Mouse (Mus musculus) kidney, embryonic 16.5 days (tissue): ENCODE results near the gene Crb1. TPM values are rescaled to one million over a fixed set of nuclear protein-coding genes. Genes with fewer than 3 reads are reported as not detected.
A peak's percentile ranks its signal among the peaks of the same experiment; 100 is the strongest.

Source experiments
- ATAC-seq: fragments of 200-750 bp; cut with Nextera tagmentation; 2 replicates; pipeline ENCODE4 v1.8.0; 2017; ENCODE audit warnings: moderate TSS enrichment; ENCODE audit not compliant: low FRiP score, low TSS enrichment
- H3K27ac ChIP-seq: fragments of 300-500 bp; sonication (generic); 2 replicates; pipeline ENCODE4 v1.5.1; 2014; ENCODE audit warnings: low read length
- H3K27me3 ChIP-seq: fragments of 300-500 bp; sonication (generic); 2 replicates; pipeline ENCODE4 v1.6.1; 2014; ENCODE audit warnings: low read length, control low read depth, mixed read lengths; ENCODE audit not compliant: insufficient read depth
- H3K36me3 ChIP-seq: fragments of 300-500 bp; sonication (generic); 2 replicates; pipeline ENCODE4 v1.6.1; 2014; ENCODE audit warnings: low read length, control low read depth, mixed read lengths; ENCODE audit not compliant: insufficient read depth
- H3K4me1 ChIP-seq: fragments of 300-500 bp; sonication (generic); 2 replicates; pipeline ENCODE4 v1.6.1; 2014; ENCODE audit warnings: low read length, control low read depth, mixed read lengths; ENCODE audit not compliant: insufficient read depth
- H3K4me2 ChIP-seq: fragments of 300-500 bp; sonication (generic); replicated peaks from 2 replicates; pipeline ENCODE4 v1.6.1; 2014; ENCODE audit warnings: low read depth, low read length
- H3K4me3 ChIP-seq: fragments of 300-500 bp; sonication (generic); 2 replicates; pipeline ENCODE4 v1.5.1; 2014; ENCODE audit warnings: mild to moderate bottlenecking, low read length
- H3K9ac ChIP-seq: fragments of 300-500 bp; sonication (generic); replicated peaks from 2 replicates; pipeline ENCODE4 v1.6.1; 2014; ENCODE audit warnings: low read length
- H3K9me3 ChIP-seq: fragments of 300-500 bp; sonication (generic); 2 replicates; pipeline ENCODE4 v1.6.1; 2016; ENCODE audit warnings: low read length, control low read depth
- WGBS: fragments of 180-500 bp; shearing (Covaris S2); extraction: QIAGEN DNeasy Blood & Tissue Kit; methylation state at CpG from one replicate; pipeline ENCODE4 v1.1.7; 2014; 5-methylcytosine and 5-hydroxymethylcytosine counted together
- polyA plus RNA-seq: library from polyadenylated mRNA; unstranded; fragments of >200 nt; fragmentation: Nextera tagmentation; extraction: Ambion mirVana; gene quantifications from 2 replicates; pipeline ENCODE4 v1.2.1, GENCODE M21; 2015

Crb1 gene
- polyA plus RNA-seq, 1 experiment from 2014 or later, result 0.20 TPM

DNA sequence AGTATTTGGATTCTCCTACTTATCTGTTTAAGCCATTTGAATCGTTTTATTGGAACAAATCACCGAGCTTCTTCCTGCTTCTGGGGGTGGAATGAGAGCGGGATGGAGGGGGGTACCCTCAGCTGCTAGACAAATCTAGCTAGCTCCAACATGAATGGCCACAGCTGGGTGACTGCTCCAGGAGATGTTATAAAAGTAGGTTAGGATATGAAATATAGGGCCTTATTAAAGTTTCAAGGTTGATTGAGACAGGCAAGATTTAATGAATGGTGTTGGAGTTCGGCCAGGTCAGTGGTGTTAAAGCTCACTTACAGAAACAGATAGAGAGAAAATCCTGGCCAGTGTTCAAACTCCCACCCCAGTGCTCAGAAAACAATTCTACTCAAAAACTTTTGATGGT, 84.9 kb downstream of the Crb1 start:
- H3K4me1 ChIP-seq, result no peaks in the 10 kb centered on the region
- peak; percentile 46; the same call in 1 of the 2 replicates for ATAC-seq

DNA sequence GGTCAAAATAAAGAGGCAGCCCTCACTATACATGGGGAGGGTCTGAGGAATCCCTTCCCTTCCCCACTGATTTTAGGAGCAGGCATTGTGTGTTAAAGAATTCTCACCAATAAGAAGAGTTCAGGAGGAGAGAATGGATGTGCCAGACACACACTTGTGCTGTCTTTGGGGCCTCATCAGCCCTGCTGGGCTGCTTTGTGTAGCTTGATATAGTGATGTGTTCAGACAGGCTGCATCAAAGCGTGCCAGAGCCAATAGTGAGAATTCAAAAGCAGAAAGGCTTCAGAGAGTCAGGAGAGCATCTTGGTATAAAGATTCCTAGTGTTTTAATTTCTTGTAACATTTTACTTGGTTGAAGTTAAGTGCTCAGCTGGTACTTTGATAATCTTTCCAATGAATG, 85.3 kb downstream of the Crb1 start:
- Histone ChIP-seq H3K9me3 (no peaks in the 10 kb centered on the region), H3K4me1 (no peaks in the 10 kb centered on the region), H3K4me2 (no peak overlapping the region), H3K27me3 (no peaks in the 10 kb centered on the region), H3K4me3 (no peak overlapping the region), H3K36me3 (no peaks in the 10 kb centered on the region), H3K27ac (no peak overlapping the region), H3K9ac (no peak overlapping the region)
- WGBS, result 56% methylated on average over 1 of the region's 1 CpGs
- no peak for ATAC-seq

More for the DNA sequence above, 84.9 kb downstream of the Crb1 start:
- Histone ChIP-seq H3K9ac (no peak overlapping the region), H3K27ac (no peak overlapping the region), H3K4me3 (no peak overlapping the region), H3K9me3 (no peaks in the 10 kb centered on the region), H3K27me3 (no peaks in the 10 kb centered on the region), H3K36me3 (no peaks in the 10 kb centered on the region), H3K4me2 (no peak overlapping the region)
- WGBS, result 48% methylated on average over 4 of the region's 4 CpGs

DNA sequence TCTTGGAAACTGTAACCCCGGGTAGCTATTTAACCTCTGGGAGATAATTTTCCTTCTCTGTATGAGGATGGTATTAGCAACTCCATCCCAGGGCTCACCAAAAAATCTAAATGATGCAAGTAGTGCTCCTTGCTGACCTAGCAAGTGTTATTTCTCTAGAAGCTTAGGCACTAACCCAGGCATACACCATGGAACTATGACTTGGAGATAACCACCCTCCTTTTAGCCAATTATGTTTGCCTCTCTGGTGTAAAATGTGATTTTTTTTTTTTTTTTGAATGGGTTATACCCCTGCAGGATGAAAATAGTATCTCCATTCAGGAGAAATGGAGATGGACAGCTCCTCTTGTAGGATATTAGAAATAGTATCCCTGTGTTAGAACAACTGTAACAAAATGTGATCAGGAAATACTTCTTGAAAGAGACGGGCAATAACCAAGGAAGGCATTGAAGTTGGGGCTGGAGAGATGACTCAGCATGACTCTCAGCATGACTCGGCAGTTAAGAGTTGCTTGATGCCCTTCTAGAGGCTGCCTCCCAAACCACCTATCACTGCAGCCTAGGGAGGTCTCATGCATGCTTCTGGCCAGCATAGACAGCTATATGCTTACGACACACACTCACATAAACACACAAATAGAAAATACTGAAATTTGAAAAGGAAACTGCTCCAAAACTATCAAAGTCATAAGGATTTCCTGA, 100.1 kb downstream of the Crb1 start:
- no peak for ATAC-seq
- WGBS, result 73% methylated on average over 4 of the region's 4 CpGs
- no peaks in the 10 kb centered on the region for H3K9me3 ChIP-seq

DNA sequence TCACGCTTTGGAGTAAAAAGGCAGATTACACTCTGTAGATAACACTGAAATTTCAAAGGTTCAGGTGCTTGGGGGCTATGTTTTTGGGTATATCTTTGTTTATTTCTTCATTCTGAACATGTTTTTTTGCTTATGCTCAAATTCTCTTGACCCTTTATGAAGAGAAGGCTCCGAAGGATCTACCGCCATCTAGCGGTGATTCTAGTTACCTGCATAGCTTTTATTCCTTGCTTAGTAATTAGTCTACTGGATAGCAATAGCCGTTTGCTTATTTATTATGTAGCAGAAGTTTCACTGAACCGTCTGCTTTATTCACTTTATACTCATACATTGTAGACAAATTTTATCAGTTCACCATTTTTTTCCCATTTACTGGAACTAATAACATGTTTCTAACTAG, 109.1 kb downstream of the Crb1 start:
- H3K4me2 ChIP-seq, result no peak overlapping the region
- H3K9ac ChIP-seq, result no peak overlapping the region
- H3K27ac ChIP-seq, result no peak overlapping the region
- peak; percentile 63; the same call in 1 of the 2 replicates for ATAC-seq
- no peaks in the 10 kb centered on the region for H3K27me3 ChIP-seq
- no peaks in the 10 kb centered on the region for H3K4me1 ChIP-seq
- no peaks in the 10 kb centered on the region for H3K9me3 ChIP-seq
- no peaks in the 10 kb centered on the region for H3K36me3 ChIP-seq
- no peak overlapping the region for H3K4me3 ChIP-seq
- WGBS, result 18% methylated on average over 6 of the region's 6 CpGs

More for the DNA sequence above, 100.1 kb downstream of the Crb1 start:
- H3K27ac ChIP-seq, result no peak overlapping the region
- H3K27me3 ChIP-seq, result no peaks in the 10 kb centered on the region
- H3K4me2 ChIP-seq, result no peak overlapping the region
- H3K9ac ChIP-seq, result no peak overlapping the region
- no peak overlapping the region for H3K4me3 ChIP-seq
- H3K4me1 ChIP-seq, result no peaks in the 10 kb centered on the region
- no peaks in the 10 kb centered on the region for H3K36me3 ChIP-seq

DNA sequence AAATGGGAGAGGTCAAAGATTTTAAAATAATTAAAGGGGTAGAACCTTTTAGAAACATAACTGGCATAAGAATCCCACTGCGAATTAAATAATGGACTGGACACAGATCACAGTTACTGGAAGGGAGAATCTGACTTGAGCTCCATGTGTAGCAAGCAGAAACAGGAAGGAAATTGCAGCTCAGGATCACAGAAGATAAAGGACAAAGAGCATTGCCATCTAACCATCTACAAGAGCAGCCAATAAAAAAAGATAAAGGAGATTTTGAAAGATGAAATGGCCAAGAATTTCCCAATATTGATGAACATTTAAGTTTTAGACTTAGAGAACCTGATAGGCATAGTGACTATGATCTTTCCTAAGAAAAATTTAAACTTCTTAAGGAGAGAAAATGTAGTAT, 112.7 kb downstream of the Crb1 start:
- Histone ChIP-seq H3K4me2 (no peak overlapping the region), H3K36me3 (no peaks in the 10 kb centered on the region), H3K27me3 (no peaks in the 10 kb centered on the region), H3K9me3 (no peaks in the 10 kb centered on the region), H3K4me3 (no peak overlapping the region), H3K9ac (no peak overlapping the region), H3K27ac (no peak overlapping the region), H3K4me1 (no peaks in the 10 kb centered on the region)
- WGBS, result 87% methylated on average over 1 of the region's 1 CpGs
- no peak for ATAC-seq

DNA sequence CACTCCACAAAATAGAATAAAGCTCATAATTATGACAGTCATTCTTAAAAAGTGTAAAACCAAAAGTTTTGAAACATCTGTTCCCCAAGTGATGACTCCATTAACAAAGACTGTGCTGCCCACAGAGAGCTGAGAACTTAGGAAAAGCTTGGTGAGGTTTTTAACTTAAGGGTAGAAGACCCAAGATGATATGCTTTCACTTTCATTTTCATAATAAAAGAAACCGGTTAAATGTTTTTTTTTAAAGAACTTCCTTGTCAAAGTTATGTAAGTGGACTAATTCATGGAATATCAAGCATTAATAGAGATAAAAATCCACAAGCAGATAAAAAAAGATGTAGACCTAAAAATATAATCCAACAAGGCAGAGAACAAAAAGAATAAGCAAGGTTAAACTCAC, 113.7 kb downstream of the Crb1 start:
- Histone ChIP-seq H3K4me2 (no peak overlapping the region), H3K4me1 (no peaks in the 10 kb centered on the region), H3K27me3 (no peaks in the 10 kb centered on the region), H3K27ac (no peak overlapping the region), H3K9me3 (no peaks in the 10 kb centered on the region), H3K4me3 (no peak overlapping the region), H3K36me3 (no peaks in the 10 kb centered on the region), H3K9ac (no peak overlapping the region)
- no peak for ATAC-seq
- 64% methylated on average over 1 of the region's 1 CpGs for WGBS

DNA sequence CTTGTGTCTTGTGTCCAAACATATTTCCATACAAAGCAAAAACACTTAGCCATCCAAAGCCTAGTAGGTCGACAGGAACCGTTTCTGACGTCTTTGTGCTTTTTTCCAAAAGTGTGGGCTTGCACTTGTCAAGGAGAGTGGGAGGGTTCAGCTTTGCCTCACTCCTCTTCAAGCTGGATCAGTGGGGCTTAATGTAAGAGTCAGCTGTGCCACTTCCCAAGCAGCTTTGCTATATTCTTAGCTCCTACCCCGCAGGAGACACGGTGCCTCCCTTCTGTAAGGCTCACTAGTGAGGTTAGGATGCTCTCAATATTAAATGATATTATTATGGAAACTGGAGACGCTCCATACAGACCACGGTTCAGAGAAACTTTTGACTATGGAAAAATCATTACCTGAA, 121.3 kb downstream of the Crb1 start:
- no peak for ATAC-seq
- WGBS, result 59% methylated on average over 7 of the region's 7 CpGs
- Histone ChIP-seq H3K4me1 (no peaks in the 10 kb centered on the region), H3K36me3 (no peaks in the 10 kb centered on the region), H3K4me2 (no peak overlapping the region), H3K9me3 (no peaks in the 10 kb centered on the region), H3K4me3 (no peak overlapping the region), H3K27ac (no peak overlapping the region), H3K27me3 (no peaks in the 10 kb centered on the region), H3K9ac (no peak overlapping the region)

DNA sequence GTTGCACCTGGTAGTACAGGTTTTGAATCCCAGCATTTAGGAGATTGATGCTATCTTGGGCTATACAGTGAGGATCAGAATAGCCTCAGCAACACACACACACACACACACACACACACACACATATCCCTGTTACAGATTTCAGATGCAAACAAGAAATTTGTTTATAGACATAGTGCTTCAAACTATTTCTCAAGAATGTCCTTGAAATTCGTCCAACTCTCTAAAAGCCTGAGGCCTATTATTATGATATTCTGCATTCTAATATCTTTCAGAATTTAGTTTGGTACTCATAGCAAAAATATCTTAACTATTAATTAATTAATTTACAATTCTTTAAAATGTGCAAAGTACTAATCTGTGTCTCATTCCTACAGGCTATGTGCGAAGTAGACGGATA, 124.9 kb downstream of the Crb1 start:
- 86% methylated on average over 3 of the region's 3 CpGs for WGBS
- H3K4me2 ChIP-seq, result no peak overlapping the region

DNA sequence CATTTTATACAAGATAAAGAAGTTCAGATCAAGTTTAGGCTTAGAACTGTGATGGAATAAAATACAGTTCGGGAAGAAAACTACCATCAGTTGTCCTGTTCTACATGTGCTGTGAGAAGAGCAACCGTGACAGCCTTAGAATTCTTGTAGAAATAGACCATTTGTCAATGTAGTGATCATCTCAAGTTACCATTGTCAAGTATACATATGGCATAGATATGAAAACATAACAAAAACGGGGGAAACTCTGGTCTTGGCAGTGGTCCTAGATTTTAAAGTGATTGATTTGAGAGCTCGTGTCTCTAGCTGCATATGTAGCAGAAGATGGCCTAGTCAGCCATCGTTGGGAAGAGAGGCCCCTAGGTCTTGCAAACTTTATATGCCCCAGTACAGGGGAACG, 127.7 kb downstream of the Crb1 start:
- Histone ChIP-seq H3K27me3 (no peaks in the 10 kb centered on the region), H3K9me3 (no peaks in the 10 kb centered on the region), H3K4me2 (no peak overlapping the region), H3K4me3 (no peak overlapping the region), H3K4me1 (no peaks in the 10 kb centered on the region), H3K9ac (no peak overlapping the region), H3K36me3 (no peaks in the 10 kb centered on the region), H3K27ac (no peak overlapping the region)
- no peak for ATAC-seq
- 67% methylated on average over 6 of the region's 6 CpGs for WGBS

More for the DNA sequence above, 124.9 kb downstream of the Crb1 start:
- Histone ChIP-seq H3K4me3 (no peak overlapping the region), H3K4me1 (no peaks in the 10 kb centered on the region), H3K9ac (no peak overlapping the region), H3K9me3 (no peaks in the 10 kb centered on the region), H3K27me3 (no peaks in the 10 kb centered on the region), H3K36me3 (no peaks in the 10 kb centered on the region), H3K27ac (no peak overlapping the region)
- no peak for ATAC-seq

DNA sequence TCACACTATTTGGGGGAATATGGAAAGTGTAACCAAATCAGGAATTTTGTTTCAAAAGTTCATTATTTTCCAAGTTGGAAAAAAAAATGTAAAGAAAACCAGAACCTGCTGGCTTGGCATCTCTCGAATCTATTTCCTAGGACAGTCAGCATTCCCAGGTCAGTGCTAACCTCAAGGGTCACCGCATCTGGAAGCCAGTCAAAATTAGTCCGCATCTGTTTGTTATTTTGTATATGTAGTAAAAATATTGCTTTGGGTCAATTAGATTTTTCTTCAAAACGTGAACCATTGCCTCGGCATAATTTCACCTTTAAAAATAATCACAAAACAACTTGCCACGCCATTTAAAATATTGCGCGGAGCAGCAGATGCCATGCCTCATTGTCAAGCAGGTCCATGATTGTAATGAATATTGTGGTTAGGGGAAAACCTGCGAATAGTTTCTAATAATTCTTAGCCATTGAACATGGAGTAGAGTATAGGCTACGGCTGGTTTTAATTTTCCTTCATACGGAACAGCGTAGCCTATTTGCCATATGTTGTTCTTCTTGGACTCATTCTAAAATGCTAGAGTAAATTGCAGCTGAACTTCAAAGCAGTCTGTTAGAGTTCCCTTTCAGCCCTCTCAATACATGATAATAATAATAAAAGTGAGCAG, 130.0 kb downstream of the Crb1 start:
- ATAC-seq, result no peak
- no peaks in the 10 kb centered on the region for H3K4me1 ChIP-seq
- 88% methylated on average over 12 of the region's 12 CpGs for WGBS
- H3K9me3 ChIP-seq, result no peaks in the 10 kb centered on the region
- no peak overlapping the region for H3K4me2 ChIP-seq
- no peaks in the 10 kb centered on the region for H3K27me3 ChIP-seq
- H3K9ac ChIP-seq, result no peak overlapping the region
- no peaks in the 10 kb centered on the region for H3K36me3 ChIP-seq
- no peak overlapping the region for H3K27ac ChIP-seq
- H3K4me3 ChIP-seq, result no peak overlapping the region
